In genomic region chr4:141659739-141660138, GRCm38 (mm10) we compare ENCODE assay signal across 13 mouse cellular contexts. TPM values are rescaled to one million over a fixed set of nuclear protein-coding genes. Genes with fewer than 3 reads are reported as not detected.
DNase-seq lines count a peak whose midpoint lies in the region; ATAC-seq and TF ChIP-seq lines count a peak whose summit lies in the region.
"Had no signal": no experiment of that assay in that cellular context is flagged by ENCODE, and none has a peak within 500 bp of the region (broad histone marks: within the 10 kb centered on the region; RNA-seq: fewer than 3 reads in every experiment).

No protein-coding gene starts in this region.

- peak; percentile 36 for TF ChIP-seq CTCF in hindbrain, postnatal 0 days (IDR thresholded peaks at IDR 0.05; ENCODE audit: low read depth)

- no peak for DNase-seq in hindbrain, postnatal 0 days (ENCODE audit: low spot score)
- DNase-seq in hindbrain, embryonic 11.5 days (ENCODE audit: low spot score): no peak
- DNase-seq in NIH3T3 (ENCODE audit: low read depth): peak; percentile 44
- DNase-seq in lung, postnatal 14 days: peak; percentile 41
- no peak for DNase-seq in T-cell, adult 2 months (ENCODE audit: low spot score)
- no peak for DNase-seq in layer of hippocampus, postnatal 25 days (ENCODE audit: extremely low spot score in 1 of 2, low spot score in 1 of 2)
- DNase-seq: adrenal gland, postnatal 25 days; heart, postnatal 36 days; kidney, postnatal 25 days; retina, postnatal 1 day had no signal

- H3K4me2 ChIP-seq in hindbrain, postnatal 0 days (ENCODE audit: low read depth, low read length): no peak overlapping the region
- H3K4me2 ChIP-seq in hindbrain, embryonic 11.5 days (replicated peaks; ENCODE audit: low read depth, low read length): no peak overlapping the region

- 67% methylated on average over 4 of the region's 4 CpGs for WGBS in hindbrain, postnatal 0 days
- 72% methylated on average over 4 of the region's 4 CpGs for WGBS in hindbrain, embryonic 11.5 days

- H3K27ac ChIP-seq in hindbrain, postnatal 0 days: no peak overlapping the region
- H3K27ac ChIP-seq in hindbrain, embryonic 11.5 days (ENCODE audit: low read depth, low read length): no peak overlapping the region

- H3K4me1 ChIP-seq in hindbrain, postnatal 0 days (ENCODE audit: insufficient read depth, low read length): peaks cover 2% of the 10 kb centered on the region; the same call in 1 of the 2 replicates
- 0 out of 2 replicates have a peak, but pooled peaks cover 6% of the 10 kb centered on the region for H3K4me1 ChIP-seq in hindbrain, embryonic 11.5 days (replicated peaks; ENCODE audit: control insufficient read depth, insufficient read depth, low read length)
- H3K4me1 ChIP-seq in megakaryocyte, embryonic 14.5 days: peaks cover 47% of the 10 kb centered on the region

- H3K9me3 ChIP-seq in hindbrain, postnatal 0 days (ENCODE audit: low read length): no peaks in the 10 kb centered on the region
- H3K9me3 ChIP-seq in hindbrain, embryonic 11.5 days (ENCODE audit: control insufficient read depth, low read length): no peaks in the 10 kb centered on the region
- H3K9me3 ChIP-seq in megakaryocyte, embryonic 14.5 days: no peaks in the 10 kb centered on the region

- peaks cover 7% of the 10 kb centered on the region; the same call in 1 of the 2 replicates for H3K36me3 ChIP-seq in hindbrain, postnatal 0 days (ENCODE audit: insufficient read depth, low read length)
- H3K36me3 ChIP-seq in hindbrain, embryonic 11.5 days (ENCODE audit: control insufficient read depth, insufficient read depth, low read length): no peaks in the 10 kb centered on the region
- H3K36me3 ChIP-seq in megakaryocyte, embryonic 14.5 days (replicated peaks; ENCODE audit: low read length): peaks cover 47% of the 10 kb centered on the region

- no peak for ATAC-seq in hindbrain, postnatal 0 days
- ATAC-seq in hindbrain, embryonic 11.5 days (ENCODE audit: low FRiP score): no peak
- no peak for ATAC-seq in megakaryocyte, adult 5-6 weeks (ENCODE audit: poor library complexity, severe bottlenecking)

- H3K9ac ChIP-seq in hindbrain, postnatal 0 days (replicated peaks; ENCODE audit: low read length): no peak overlapping the region
- H3K9ac ChIP-seq in hindbrain, embryonic 11.5 days (ENCODE audit: low read depth, low read length): no peak overlapping the region

- H3K27me3 ChIP-seq in hindbrain, postnatal 0 days (ENCODE audit: insufficient read depth, low read length): no peaks in the 10 kb centered on the region
- H3K27me3 ChIP-seq in hindbrain, embryonic 11.5 days (ENCODE audit: control insufficient read depth, insufficient read depth, low read length): no peaks in the 10 kb centered on the region
- H3K27me3 ChIP-seq in megakaryocyte, embryonic 14.5 days (replicated peaks): no peaks in the 10 kb centered on the region

- no peak overlapping the region for H3K4me3 ChIP-seq in hindbrain, postnatal 0 days (ENCODE audit: low read length)
- H3K4me3 ChIP-seq in hindbrain, embryonic 11.5 days (ENCODE audit: low read depth, low read length): no peak overlapping the region
- peak overlapping the region; percentile 53 for H3K4me3 ChIP-seq in megakaryocyte, embryonic 14.5 days (replicated peaks)

RNA-seq across cellular contexts. Expression of gene Plekhm2, which starts 5.0 kb away (rescaled TPM):
- total RNA-seq in hindbrain, postnatal 0 days (2014; rRNA removed): 45.8 and 47.6 TPM in 2 replicates
- 6.1 and 6.4 TPM in 2 replicates for polyA plus RNA-seq in hindbrain, postnatal 0 days (2015; fragmentation: Nextera tagmentation; extraction: Ambion mirVana)
- 2.5 and 3.0 TPM in 2 replicates for polyA plus RNA-seq in hindbrain, embryonic 11.5 days (2014; fragmentation: Nextera tagmentation; extraction: Ambion mirVana)
- 19.4 and 24.8 TPM in 2 replicates for polyA plus RNA-seq in megakaryocyte, embryonic 14.5 days (2012; ENCODE audit: insufficient read depth, low replicate concordance)
- 11.1 and 14.9 TPM in 2 replicates for total RNA-seq in megakaryocyte, adult 5-6 weeks (2015)
- total RNA-seq in megakaryocyte, adult 5-6 weeks (2017): 10.4 and 11.1 TPM in 2 replicates
- total RNA-seq in layer of hippocampus, postnatal 25 days (2021): 10 to 100 TPM; 59.1 to 69.1 TPM

RNA-seq across cellular contexts. Expression of gene Rsc1a1, which starts 25.7 kb away (rescaled TPM):
- 3.0 and 13.6 TPM in 2 replicates for total RNA-seq in hindbrain, postnatal 0 days (2014; rRNA removed)
- 0.32 TPM in 1 of 2 replicates, not detected in the other for polyA plus RNA-seq in hindbrain, postnatal 0 days (2015; fragmentation: Nextera tagmentation; extraction: Ambion mirVana)
- polyA plus RNA-seq in hindbrain, embryonic 11.5 days (2014; fragmentation: Nextera tagmentation; extraction: Ambion mirVana): 1.9 and 2.0 TPM in 2 replicates
- polyA plus RNA-seq in megakaryocyte, embryonic 14.5 days (2012; ENCODE audit: insufficient read depth, low replicate concordance): 3.0 and 5.9 TPM in 2 replicates
- 26.8 and 33.7 TPM in 2 replicates for total RNA-seq in megakaryocyte, adult 5-6 weeks (2015)
- total RNA-seq in megakaryocyte, adult 5-6 weeks (2017): 9.5 and 16.2 TPM in 2 replicates
- total RNA-seq in layer of hippocampus, postnatal 25 days (2021): 1 to 10 TPM in 1 of 2 experiments, not detected in 1; 2.2 TPM
- total RNA-seq: adrenal gland, postnatal 25 days; left cerebral cortex, postnatal 14 days had no signal

RNA-seq across cellular contexts. Expression of gene Slc25a34, which starts 36.1 kb away (rescaled TPM):
- total RNA-seq in hindbrain, postnatal 0 days (2014; rRNA removed): 18.1 and 22.2 TPM in 2 replicates
- 3.0 and 3.6 TPM in 2 replicates for polyA plus RNA-seq in hindbrain, postnatal 0 days (2015; fragmentation: Nextera tagmentation; extraction: Ambion mirVana)
- not detected in 2 replicates for polyA plus RNA-seq in hindbrain, embryonic 11.5 days (2014; fragmentation: Nextera tagmentation; extraction: Ambion mirVana)
- polyA plus RNA-seq in megakaryocyte, embryonic 14.5 days (2012; ENCODE audit: insufficient read depth, low replicate concordance): not detected in 2 replicates
- total RNA-seq in megakaryocyte, adult 5-6 weeks (2015): not detected in 2 replicates
- total RNA-seq in megakaryocyte, adult 5-6 weeks (2017): not detected in 2 replicates
- 1 to 10 TPM; 1.8 to 3.2 TPM for total RNA-seq in layer of hippocampus, postnatal 25 days (2021)

RNA-seq across cellular contexts. Expression of gene Tmem82, which starts 41.3 kb away (rescaled TPM):
- 1.3 and 1.6 TPM in 2 replicates for total RNA-seq in hindbrain, postnatal 0 days (2014; rRNA removed)
- 1.3 and 1.5 TPM in 2 replicates for polyA plus RNA-seq in hindbrain, postnatal 0 days (2015; fragmentation: Nextera tagmentation; extraction: Ambion mirVana)
- polyA plus RNA-seq in hindbrain, embryonic 11.5 days (2014; fragmentation: Nextera tagmentation; extraction: Ambion mirVana): 0.33 and 0.52 TPM in 2 replicates
- polyA plus RNA-seq in megakaryocyte, embryonic 14.5 days (2012; ENCODE audit: insufficient read depth, low replicate concordance): 1.1 TPM in 1 of 2 replicates, not detected in the other
- 0.16 TPM in 1 of 2 replicates, not detected in the other for total RNA-seq in megakaryocyte, adult 5-6 weeks (2015)
- 0.26 TPM in 1 of 2 replicates, not detected in the other for total RNA-seq in megakaryocyte, adult 5-6 weeks (2017)
- under 1 TPM; 0.44 to 0.45 TPM for total RNA-seq in layer of hippocampus, postnatal 25 days (2021)

RNA-seq across cellular contexts. Expression of gene Fblim1, which starts 53.8 kb away (rescaled TPM):
- 22.5 and 26.7 TPM in 2 replicates for total RNA-seq in hindbrain, postnatal 0 days (2014; rRNA removed)
- 21.7 and 25.6 TPM in 2 replicates for polyA plus RNA-seq in hindbrain, postnatal 0 days (2015; fragmentation: Nextera tagmentation; extraction: Ambion mirVana)
- polyA plus RNA-seq in hindbrain, embryonic 11.5 days (2014; fragmentation: Nextera tagmentation; extraction: Ambion mirVana): 29.1 and 31.1 TPM in 2 replicates
- polyA plus RNA-seq in megakaryocyte, embryonic 14.5 days (2012; ENCODE audit: insufficient read depth, low replicate concordance): 4.7 and 17.1 TPM in 2 replicates
- total RNA-seq in megakaryocyte, adult 5-6 weeks (2015): not detected in 2 replicates
- total RNA-seq in megakaryocyte, adult 5-6 weeks (2017): not detected in 2 replicates
- 1 to 10 TPM; 1.3 to 1.5 TPM for total RNA-seq in layer of hippocampus, postnatal 25 days (2021)

Comparison
In these comparisons a context has a peak if more than half of its experiments do, and no peak if none do; other contexts are left out.
1. DNase-seq: peak in NIH3T3 (single experiment) and lung, postnatal 14 days (single experiment); none in hindbrain, postnatal 0 days (single experiment), hindbrain, embryonic 11.5 days (single experiment), T-cell, adult 2 months (single experiment) and layer of hippocampus, postnatal 25 days (0 of 2).